Mouse (Mus musculus) stomach, postnatal 0 days (tissue): Measurements from ENCODE around the gene Rpap3.

Experiments
- CTCF ChIP-seq: IDR thresholded peaks from 2 replicates; pipeline ENCODE4 v1.5.1; 2016; ENCODE audit warnings: antibody characterized with exemption, low read depth, mild to moderate bottlenecking, moderate library complexity
- EP300 ChIP-seq: optimal IDR thresholded peaks from 2 replicates; pipeline ENCODE3; 2016; ENCODE audit warnings: antibody characterized with exemption

DNA sequence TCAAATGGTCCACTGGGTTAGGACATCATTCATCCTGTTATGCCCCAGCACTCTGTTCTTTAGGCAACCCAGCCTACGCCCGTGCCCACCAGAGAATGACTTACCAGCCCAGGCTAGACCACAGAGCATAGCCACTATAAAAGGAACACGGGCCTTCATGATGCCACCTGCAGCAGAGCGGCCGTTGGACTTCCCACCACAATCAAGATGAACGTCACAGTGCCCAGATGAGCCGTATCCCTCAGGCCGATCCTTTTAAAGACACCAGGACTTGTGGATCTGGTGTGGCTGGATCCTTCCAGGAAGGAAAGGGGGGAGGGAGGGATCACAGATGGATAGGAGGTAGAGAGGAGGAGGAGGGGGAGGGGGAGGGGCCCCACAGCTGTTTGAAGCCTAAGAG lies 25.5 kb upstream of the Rpap3 start, which contains the start of gene Endou:
- TF ChIP-seq CTCF (no peak), EP300 (no peak)
